Mouse (Mus musculus): ENCODE measurements around the gene Gm15097.
"Not testable (repeated sequence)": the region's sequence is repeated elsewhere in the genome, so short reads cannot be mapped to it uniquely, and the experiment has no call there.

Gene Gm15097

DNA sequence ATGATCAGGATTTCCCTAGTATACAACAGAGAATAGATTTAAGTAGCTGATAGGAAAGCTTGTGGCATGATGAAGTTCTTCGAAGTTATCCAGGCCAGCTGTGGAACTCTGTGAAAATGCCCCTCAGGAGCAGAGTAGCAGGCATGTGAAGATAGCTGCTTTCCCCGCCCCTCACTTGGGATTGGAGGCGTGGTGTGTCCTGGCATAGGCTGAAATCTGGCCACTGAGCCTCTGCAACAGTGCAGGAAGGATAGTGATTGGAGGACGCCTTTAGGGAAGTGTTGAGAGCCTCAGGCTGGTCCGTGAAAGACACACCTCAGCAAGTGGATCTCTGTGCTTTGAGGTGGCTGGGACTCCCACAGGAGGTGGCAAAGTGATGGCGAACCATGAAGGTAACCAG lies at the start of gene Gm15097:
Gm15097 (plus strand) TSS at position 301 of the 400 bp plus-strand sequence.
- DNase-seq = not testable (repeated sequence)

DNA sequence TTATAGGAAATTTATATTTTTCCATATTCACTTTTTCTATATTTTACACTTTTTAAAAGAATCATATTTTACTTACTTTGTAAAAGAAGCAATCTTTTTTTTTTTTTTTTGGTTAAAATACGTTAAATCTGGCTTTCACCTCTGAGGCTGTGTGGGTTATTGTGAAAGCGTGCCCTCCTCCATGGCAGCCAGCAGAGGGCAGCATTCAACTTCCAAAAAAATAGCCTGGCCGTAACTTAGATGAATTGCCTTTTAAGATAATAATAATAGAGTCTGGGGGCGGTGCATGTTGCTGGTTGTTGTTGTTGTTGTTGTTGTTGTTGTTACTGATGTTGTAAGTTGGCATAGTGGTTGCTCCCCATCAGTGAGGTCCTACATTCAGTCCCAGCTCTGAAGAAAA lies 21.4 kb upstream of the Gm15097 start:
- peak; percentile 0 for DNase-seq

DNA sequence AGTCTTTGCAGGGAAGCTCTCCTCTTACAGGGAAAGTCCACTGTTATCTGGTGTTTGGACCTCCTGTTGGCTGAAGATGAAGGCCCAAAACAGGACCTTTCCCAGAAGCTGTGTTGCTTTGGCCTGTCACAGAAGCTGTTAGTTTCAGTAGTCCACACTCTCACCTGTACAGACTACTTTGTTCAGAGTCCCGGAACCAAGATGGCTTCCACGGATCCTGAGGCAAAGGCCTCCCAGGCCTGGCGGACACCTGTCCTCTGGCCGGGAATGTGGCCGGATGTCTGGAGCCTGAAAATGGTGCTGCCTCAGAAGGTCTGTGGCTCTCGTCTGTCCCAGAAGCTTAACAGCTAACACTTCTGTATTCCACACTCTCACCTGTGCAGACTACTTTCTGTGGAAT lies 26.9 kb downstream of the Gm15097 start:
- DNase-seq = not testable (repeated sequence)
